Mouse (Mus musculus) MEL (cell line): ENCODE results near the gene Trio. TPM values are rescaled to one million over a fixed set of nuclear protein-coding genes. Genes with fewer than 3 reads are reported as not detected.
"Not testable (repeated sequence)": the region's sequence is repeated elsewhere in the genome, so short reads cannot be mapped to it uniquely, and the experiment has no call there.

Experiments
- DNase-seq: peaks from one replicate; pipeline ENCODE4 v3.0.0; 2011; ENCODE audit warnings: low read depth, low spot score
- H3K27ac ChIP-seq: 2 replicates; pipeline ENCODE4 v1.5.1; 2012; ENCODE audit warnings: low read depth, mild to moderate bottlenecking, control low read depth, low read length, moderate library complexity; ENCODE audit not compliant: control insufficient read depth
- H3K27me3 ChIP-seq, 2 experiments: fragments of 150-350 bp in 1 of 2; sonication (generic) in 1 of 2; 2 replicates each; pipeline ENCODE4 v1.6.1; 2012; ENCODE audit warnings: low read length in 2 of 2, mild to moderate bottlenecking in 2 of 2, improper control_type of control experiment in 1 of 2, moderate library complexity in 1 of 2; ENCODE audit not compliant: insufficient read depth in 2 of 2, control insufficient read depth in 1 of 2
- H3K36me3 ChIP-seq, 2 experiments: 2 replicates each; pipeline ENCODE4 v1.6.1; 2012 to 2014; ENCODE audit warnings: low read length in 2 of 2, improper control_type of control experiment in 1 of 2, inconsistent platforms in 1 of 2, mild to moderate bottlenecking in 1 of 2; ENCODE audit not compliant: insufficient read depth in 2 of 2, control insufficient read depth in 1 of 2
- H3K4me1 ChIP-seq, 2 experiments: fragments of 150-350 bp in 1 of 2; sonication (generic) in 1 of 2; 2 replicates each; pipeline ENCODE4 v1.6.1; 2012; ENCODE audit warnings: low read length in 2 of 2, improper control_type of control experiment in 1 of 2, mild to moderate bottlenecking in 1 of 2; ENCODE audit not compliant: insufficient read depth in 2 of 2, control insufficient read depth in 1 of 2
- H3K4me3 ChIP-seq, 2 experiments: fragments of 150-350 bp in 1 of 2; sonication (generic) in 1 of 2; 2 replicates each; pipeline ENCODE4 v1.5.1; 2012; ENCODE audit warnings: low read depth in 2 of 2, low read length in 2 of 2, mild to moderate bottlenecking in 2 of 2, moderate library complexity in 2 of 2, control low read depth in 1 of 2, improper control_type of control experiment in 1 of 2; ENCODE audit not compliant: control insufficient read depth in 1 of 2, insufficient read depth in 1 of 2
- H3K79me2 ChIP-seq: 2 replicates; pipeline ENCODE4 v1.6.1; 2012; ENCODE audit warnings: mild to moderate bottlenecking, low read length, moderate library complexity; ENCODE audit not compliant: control insufficient read depth, poor library complexity, insufficient read depth
- H3K9ac ChIP-seq: 2 replicates; pipeline ENCODE4 v1.6.1; 2012; ENCODE audit warnings: low read depth, mild to moderate bottlenecking, control low read depth, low read length, moderate library complexity; ENCODE audit not compliant: control insufficient read depth, poor library complexity, severe bottlenecking
- H3K9me3 ChIP-seq: fragments of 150-350 bp; sonication (generic); replicated peaks from 2 replicates; pipeline ENCODE4 v1.6.1; 2012; ENCODE audit warnings: mild to moderate bottlenecking, low read length, improper control_type of control experiment, moderate library complexity; ENCODE audit not compliant: insufficient read depth
- BHLHE40 ChIP-seq: IDR thresholded peaks from 2 replicates; pipeline ENCODE4 v1.6.1; 2012; ENCODE audit warnings: low read depth, mild to moderate bottlenecking, inconsistent platforms, low read length, improper control_type of control experiment, borderline replicate concordance
- CHD2 ChIP-seq: IDR thresholded peaks from 2 replicates; pipeline ENCODE4 v1.6.1; 2011; ENCODE audit warnings: low read length, improper control_type of control experiment
- ELF1 ChIP-seq: IDR thresholded peaks from 2 replicates; pipeline ENCODE4 v1.6.1; 2014; ENCODE audit warnings: low read depth, mild to moderate bottlenecking, inconsistent platforms, low read length, improper control_type of control experiment, moderate library complexity
- EP300 ChIP-seq, 2 experiments: IDR thresholded peaks; 2 replicates each; pipeline ENCODE4 v1.6.1; 2011; ENCODE audit warnings: improper control_type of control experiment in 2 of 2, low read length in 2 of 2, low read depth in 1 of 2, mild to moderate bottlenecking in 1 of 2
- ETS1 ChIP-seq: IDR thresholded peaks from 2 replicates; pipeline ENCODE4 v1.6.1; 2012; ENCODE audit warnings: low read depth, mild to moderate bottlenecking, inconsistent platforms, low read length, improper control_type of control experiment, moderate library complexity
- GABPA ChIP-seq: IDR thresholded peaks from 2 replicates; pipeline ENCODE4 v1.6.1; 2012; ENCODE audit warnings: low read depth, mild to moderate bottlenecking, inconsistent platforms, low read length, improper control_type of control experiment, moderate library complexity
- GATA1 ChIP-seq: IDR thresholded peaks from 2 replicates; pipeline ENCODE4 v1.6.1; 2011; ENCODE audit warnings: low read depth, low read length, improper control_type of control experiment
- MAFK ChIP-seq: IDR thresholded peaks from 2 replicates; pipeline ENCODE4 v1.6.1; 2011; ENCODE audit warnings: low read depth, mild to moderate bottlenecking, low read length, improper control_type of control experiment, borderline replicate concordance
- MAX ChIP-seq: IDR thresholded peaks from 2 replicates; pipeline ENCODE4 v1.6.1; 2011; ENCODE audit warnings: low read length, improper control_type of control experiment
- MEF2A ChIP-seq: IDR thresholded peaks from 2 replicates; pipeline ENCODE4 v1.6.1; 2014; ENCODE audit warnings: low read depth, mild to moderate bottlenecking, inconsistent platforms, low read length, improper control_type of control experiment; ENCODE audit not compliant: poor library complexity, insufficient replicate concordance, severe bottlenecking; ENCODE audit errors: extremely low read depth
- MXI1 ChIP-seq: IDR thresholded peaks from 2 replicates; pipeline ENCODE4 v1.6.1; 2011; ENCODE audit warnings: mild to moderate bottlenecking, low read depth, low read length, improper control_type of control experiment
- MYC ChIP-seq: IDR thresholded peaks from 2 replicates; pipeline ENCODE4 v1.6.1; 2011; ENCODE audit warnings: low read depth, mild to moderate bottlenecking, low read length, improper control_type of control experiment, moderate library complexity
- NRF1 ChIP-seq: IDR thresholded peaks from 2 replicates; pipeline ENCODE4 v1.6.1; 2014; ENCODE audit warnings: low read depth, mild to moderate bottlenecking, inconsistent platforms, low read length, improper control_type of control experiment, moderate library complexity; ENCODE audit not compliant: poor library complexity, insufficient read depth, severe bottlenecking
- POLR2A ChIP-seq, 2 experiments: IDR thresholded peaks; 2 replicates each; pipeline ENCODE4 v1.6.1; 2011 to 2012; ENCODE audit warnings: low read length in 2 of 2, mild to moderate bottlenecking in 2 of 2, control low read depth in 1 of 2, improper control_type of control experiment in 1 of 2, low read depth in 1 of 2, moderate library complexity in 1 of 2; ENCODE audit not compliant: control insufficient read depth in 1 of 2, insufficient read depth in 1 of 2, poor library complexity in 1 of 2
- POLR2AphosphoS5 ChIP-seq: IDR thresholded peaks from 2 replicates; pipeline ENCODE4 v1.6.1; 2012; ENCODE audit warnings: low read depth, borderline replicate concordance, mild to moderate bottlenecking, inconsistent platforms, low read length, moderate library complexity, mixed read lengths
- SIN3A ChIP-seq: IDR thresholded peaks from 2 replicates; pipeline ENCODE4 v1.6.1; 2012; ENCODE audit warnings: low read length, improper control_type of control experiment, inconsistent platforms
- TAL1 ChIP-seq: IDR thresholded peaks from 2 replicates; pipeline ENCODE4 v1.6.1; 2012; ENCODE audit warnings: mild to moderate bottlenecking, inconsistent platforms, low read length, moderate library complexity, mixed read lengths
- TCF12 ChIP-seq: IDR thresholded peaks from 2 replicates; pipeline ENCODE4 v1.6.1; 2014; ENCODE audit warnings: low read depth, mild to moderate bottlenecking, inconsistent platforms, low read length, improper control_type of control experiment, moderate library complexity
- USF2 ChIP-seq, 2 experiments: IDR thresholded peaks; 2 replicates each; pipeline ENCODE4 v1.6.1; 2011 to 2012; ENCODE audit warnings: improper control_type of control experiment in 2 of 2, low read length in 2 of 2, borderline replicate concordance in 1 of 2, inconsistent platforms in 1 of 2, low read depth in 1 of 2, mild to moderate bottlenecking in 1 of 2; ENCODE audit not compliant: insufficient read depth in 1 of 2
- ZKSCAN1 ChIP-seq: IDR thresholded peaks from 2 replicates; pipeline ENCODE4 v1.6.1; 2012; ENCODE audit warnings: low read depth, mild to moderate bottlenecking, inconsistent platforms, low read length, improper control_type of control experiment, moderate library complexity
- polyA plus RNA-seq, 2 experiments: library from polyadenylated mRNA; stranded (reverse) in 1 of 2; unstranded in 1 of 2; fragments of >175 nt in 1 of 2; fragments of >200 nt in 1 of 2; gene quantifications; 2 replicates each; pipeline versions ENCODE4 v1.2.1 to v1.2.4; 2012; ENCODE audit warnings: low replicate concordance in 2 of 2, low read depth in 1 of 2; ENCODE audit not compliant: insufficient read length in 2 of 2, insufficient read depth in 1 of 2, missing spikeins in 1 of 2
- total RNA-seq: library from RNA; depleted of rRNA; stranded (reverse); fragments of 300-350 nt; gene quantifications from 2 replicates; pipeline ENCODE4 v1.2.3, GENCODE M21; 2012

Trio gene
- total and polyA plus RNA-seq, 3 experiments: 0.91 to 1.1 TPM; not detected in 1

DNA sequence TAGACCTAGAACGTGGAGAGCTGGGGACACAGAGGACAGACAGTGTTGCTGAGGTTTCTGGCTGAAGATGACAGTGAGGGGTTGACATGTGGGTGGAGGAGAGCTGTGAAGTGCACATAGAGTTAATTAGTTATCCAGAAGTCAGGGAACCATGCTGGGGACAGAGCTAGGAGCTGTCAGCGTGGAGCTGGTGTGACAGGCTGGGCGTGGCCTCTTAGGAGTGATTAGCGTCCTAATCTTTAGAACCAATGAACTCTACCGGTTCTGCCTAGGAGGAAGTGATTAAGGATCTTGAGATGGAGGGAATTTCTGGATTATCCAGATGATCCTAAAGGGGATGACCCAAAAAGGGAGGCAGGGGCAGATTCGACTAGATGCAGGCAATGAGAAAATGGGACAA lies 301.9 kb downstream of the Trio start:
- H3K4me3 ChIP-seq: peak overlapping the region; percentile 49 to 68
- H3K4me1 ChIP-seq: peaks cover 2 to 17% of the 10 kb centered on the region in 2 experiments; a peak in 3 of 4 replicates
- peak; percentile 68 for DNase-seq
- no peaks in the 10 kb centered on the region for H3K79me2 ChIP-seq
- TF ChIP-seq TAL1 (no peak), MXI1 (peak; percentile 78), MYC (0 out of 2 replicates have a peak, but pooled peaks have one; percentile 27), MAX (0 out of 2 replicates have a peak, but pooled peaks have one; percentile 11), GATA1 (peak; percentile 35; the same call in 1 of the 2 replicates), ETS1 (no peak), ELF1 (no peak)
- TF ChIP-seq, all 39 proteins: peak for 4
- Histone ChIP-seq H3K9me3 (no peaks in the 10 kb centered on the region), H3K9ac (peak overlapping the region; percentile 39; the same call in 1 of the 2 replicates), H3K27me3 (peaks cover 0 to 1% of the 10 kb centered on the region in 2 experiments; a peak in 1 of 4 replicates), H3K27ac (no peak overlapping the region), H3K36me3 (peaks cover 0 to 3% of the 10 kb centered on the region in 2 experiments; a peak in 1 of 4 replicates)

DNA sequence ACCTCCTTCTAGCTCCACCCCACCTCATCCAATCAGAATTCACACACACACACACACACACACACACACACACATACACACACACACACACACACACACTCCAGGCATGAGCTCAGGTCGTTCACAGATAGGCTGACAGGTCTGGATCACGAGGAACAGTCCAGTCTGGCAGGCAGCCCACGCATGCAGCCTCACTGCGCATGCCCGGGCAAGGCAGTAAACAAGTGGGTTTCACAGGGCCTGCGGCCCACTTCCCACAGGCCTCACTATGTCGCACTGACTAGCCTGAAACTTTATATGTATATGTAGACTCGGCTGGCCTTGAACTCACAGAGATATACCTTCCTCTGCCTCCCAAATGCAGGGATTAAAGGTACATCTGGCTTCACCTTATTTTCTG lies 305.4 kb downstream of the Trio start:
- H3K4me3 ChIP-seq, H3K9ac ChIP-seq, H3K9me3 ChIP-seq, H3K27me3 ChIP-seq, H3K79me2 ChIP-seq, H3K36me3 ChIP-seq, H3K27ac ChIP-seq, DNase-seq: not testable (repeated sequence)
- H3K4me1 ChIP-seq: peaks cover 2 to 17% of the 10 kb centered on the region in 2 experiments; a peak in 3 of 4 replicates

DNA sequence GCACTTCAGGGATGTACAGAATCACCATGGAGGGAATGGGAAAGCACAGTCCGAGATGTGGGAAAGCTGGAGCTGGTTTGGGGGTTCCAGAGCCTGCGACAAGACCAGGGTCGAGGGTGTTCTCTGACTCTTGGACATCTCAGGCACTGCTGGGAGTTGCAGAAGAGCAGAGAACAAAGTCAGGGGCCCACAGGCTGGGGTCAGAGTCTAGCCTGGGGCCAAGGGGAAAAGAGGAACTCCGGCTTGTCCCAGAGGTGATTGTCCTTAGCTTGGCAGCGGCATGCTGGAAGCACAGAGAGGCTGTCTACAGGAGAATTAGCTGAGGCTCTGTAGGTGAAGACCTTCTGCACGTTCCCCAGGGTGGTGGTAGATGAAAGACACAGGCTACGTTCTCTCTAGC lies 307.0 kb downstream of the Trio start:
- H3K4me3 ChIP-seq: no peak overlapping the region

More for the DNA sequence above, 307.0 kb downstream of the Trio start:
- no peak overlapping the region for H3K9ac ChIP-seq
- TF ChIP-seq TAL1 (no peak), MEF2A (no peak), MYC (no peak), EP300 (IDR thresholded peaks at IDR 0.05; ENCODE audit: low read depth in 1 of 2, low read length in 2 of 2) (no peak), POLR2A (IDR thresholded peaks at IDR 0.05; ENCODE audit: control insufficient read depth in 1 of 2, insufficient read depth in 1 of 2, low read depth in 1 of 2, low read length in 2 of 2, poor library complexity in 1 of 2) (no peak), MAX (no peak), ZKSCAN1 (no peak), MXI1 (no peak), GATA1 (no peak), ELF1 (no peak), SIN3A (no peak), TCF12 (no peak), CHD2 (no peak), USF2 (IDR thresholded peaks at IDR 0.05; ENCODE audit: borderline replicate concordance in 1 of 2, insufficient read depth in 1 of 2, low read depth in 1 of 2, low read length in 2 of 2) (no peak), NRF1 (no peak), MAFK (no peak), POLR2AphosphoS5 (no peak), GABPA (no peak), ETS1 (no peak), BHLHE40 (no peak)
- no peak for DNase-seq
- H3K4me1 ChIP-seq: peaks cover 0 to 3% of the 10 kb centered on the region in 2 experiments; a peak in 2 of 4 replicates
- no peak overlapping the region for H3K27ac ChIP-seq
- H3K27me3 ChIP-seq: peaks cover 0 to 2% of the 10 kb centered on the region in 2 experiments; a peak in 1 of 4 replicates
- no peaks in the 10 kb centered on the region for H3K79me2 ChIP-seq
- no peaks in the 10 kb centered on the region for H3K9me3 ChIP-seq
- H3K36me3 ChIP-seq: no peaks in the 10 kb centered on the region
